Mouse (Mus musculus): Measurements from ENCODE around the gene Zfp651. TPM values are rescaled to one million over a fixed set of nuclear protein-coding genes. Genes with fewer than 3 reads are reported as not detected.

Gene Zfp651
- total RNA-seq, 1 experiment: 8.0 TPM

- Histone ChIP-seq H3K4me3 (ENCODE audit: insufficient read depth in 1 of 2, low read depth in 1 of 2, low read length in 2 of 2, poor library complexity in 1 of 2, severe bottlenecking in 1 of 2) (no peak overlapping the region), H3K36me3 (ENCODE audit: control insufficient read depth, insufficient read depth, low read length, poor library complexity, severe bottlenecking) (peaks cover 5% of the 10 kb centered on the region; the same call in 1 of the 2 replicates), H3K4me1 (ENCODE audit: control insufficient read depth in 2 of 2, insufficient read depth in 2 of 2, low read length in 2 of 2, poor library complexity in 1 of 2) (peaks cover 0 to 24% of the 10 kb centered on the region in 2 experiments; a peak in 2 of 4 replicates), H3K9ac (ENCODE audit: insufficient read depth, low read depth, low read length, poor library complexity, severe bottlenecking) (no peak overlapping the region), H3K27ac (ENCODE audit: insufficient read depth, low read depth, low read length, poor library complexity, severe bottlenecking) (no peak overlapping the region), H3K9me3 (ENCODE audit: control insufficient read depth, insufficient read depth, low read depth, low read length) (no peaks in the 10 kb centered on the region)
- in situ Hi-C loops (cut with MboI; ENCODE audit: low sequenced_read_pairs in 2 of 2, unreplicated experiment in 2 of 2): no loop called here
- no peak for TF ChIP-seq MAFK (IDR thresholded peaks at IDR 0.05; ENCODE audit: insufficient read depth, low read depth, low read length)
- no peak for TF ChIP-seq HCFC1 (IDR thresholded peaks at IDR 0.05; ENCODE audit: borderline replicate concordance, insufficient read depth, low read length)
- no peak for TF ChIP-seq ZC3H11A (IDR thresholded peaks at IDR 0.05; ENCODE audit: borderline replicate concordance, low read depth, low read length)
- no peak for TF ChIP-seq ZNF384 (IDR thresholded peaks at IDR 0.05; ENCODE audit: low read depth, low read length)
- no peak for TF ChIP-seq CHD2 (IDR thresholded peaks at IDR 0.05; ENCODE audit: low read depth, low read length)
- no peak for DNase-seq (ENCODE audit: low read depth, low spot score)
Observed at GRCm38 (mm10) chr9:121763716-121764115, 4.6 kb downstream of the Zfp651 start.

GRCm38 (mm10) chr9:121765166-121765855 lies 6.2 kb downstream of the Zfp651 start:
- H3K27ac ChIP-seq (ENCODE audit: insufficient read depth, low read depth, low read length, poor library complexity, severe bottlenecking): no peak overlapping the region
- H3K36me3 ChIP-seq (ENCODE audit: control insufficient read depth, insufficient read depth, low read length, poor library complexity, severe bottlenecking): peaks cover 5% of the 10 kb centered on the region; the same call in 1 of the 2 replicates
- no peak overlapping the region for H3K9ac ChIP-seq (ENCODE audit: insufficient read depth, low read depth, low read length, poor library complexity, severe bottlenecking)
- in situ Hi-C loops (cut with MboI; ENCODE audit: low sequenced_read_pairs in 2 of 2, unreplicated experiment in 2 of 2): no loop called here
- peaks cover 0 to 25% of the 10 kb centered on the region in 2 experiments; a peak in 2 of 4 replicates for H3K4me1 ChIP-seq (ENCODE audit: control insufficient read depth in 2 of 2, insufficient read depth in 2 of 2, low read length in 2 of 2, poor library complexity in 1 of 2)
- no peak for TF ChIP-seq CHD2 (IDR thresholded peaks at IDR 0.05; ENCODE audit: low read depth, low read length)
- no peak for TF ChIP-seq MAFK (IDR thresholded peaks at IDR 0.05; ENCODE audit: insufficient read depth, low read depth, low read length)
- no peak for TF ChIP-seq ZC3H11A (IDR thresholded peaks at IDR 0.05; ENCODE audit: borderline replicate concordance, low read depth, low read length)
- DNase-seq (ENCODE audit: low read depth, low spot score): no peak
- H3K9me3 ChIP-seq (ENCODE audit: control insufficient read depth, insufficient read depth, low read depth, low read length): no peaks in the 10 kb centered on the region
- no peak overlapping the region for H3K4me3 ChIP-seq (ENCODE audit: insufficient read depth in 1 of 2, low read depth in 1 of 2, low read length in 2 of 2, poor library complexity in 1 of 2, severe bottlenecking in 1 of 2)

DNA sequence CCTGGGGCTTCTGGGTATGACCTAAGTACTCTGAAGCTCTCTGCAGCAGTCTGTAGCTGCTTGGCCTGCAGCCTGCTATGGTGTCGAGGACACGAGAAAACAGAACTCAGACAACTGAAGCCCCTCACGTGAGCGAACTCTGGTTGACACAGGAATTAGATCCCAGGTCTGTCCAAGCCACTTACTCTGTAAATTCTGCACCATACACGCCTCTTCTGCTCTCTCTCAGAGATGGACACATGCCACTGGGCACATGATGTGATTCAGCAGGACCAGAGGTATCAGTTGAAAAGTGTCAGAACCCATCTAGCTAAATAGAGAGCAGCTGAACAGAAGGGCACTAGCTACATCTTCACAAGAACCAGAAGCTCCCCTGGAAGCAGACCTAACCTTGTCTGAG lies 13.3 kb downstream of the Zfp651 start:
- Histone ChIP-seq H3K27ac (ENCODE audit: insufficient read depth, low read depth, low read length, poor library complexity, severe bottlenecking) (no peak overlapping the region), H3K9ac (ENCODE audit: insufficient read depth, low read depth, low read length, poor library complexity, severe bottlenecking) (no peak overlapping the region), H3K4me1 (ENCODE audit: control insufficient read depth in 2 of 2, insufficient read depth in 2 of 2, low read length in 2 of 2, poor library complexity in 1 of 2) (peaks cover 0 to 7% of the 10 kb centered on the region in 2 experiments; a peak in 1 of 4 replicates), H3K4me3 (ENCODE audit: insufficient read depth in 1 of 2, low read depth in 1 of 2, low read length in 2 of 2, poor library complexity in 1 of 2, severe bottlenecking in 1 of 2) (no peak overlapping the region), H3K36me3 (ENCODE audit: control insufficient read depth, insufficient read depth, low read length, poor library complexity, severe bottlenecking) (peaks cover 2% of the 10 kb centered on the region; the same call in 1 of the 2 replicates), H3K9me3 (ENCODE audit: control insufficient read depth, insufficient read depth, low read depth, low read length) (no peaks in the 10 kb centered on the region)
- in situ Hi-C loops (cut with MboI; ENCODE audit: low sequenced_read_pairs in 2 of 2, unreplicated experiment in 2 of 2): no loop called here
- TF ChIP-seq CHD2 (IDR thresholded peaks at IDR 0.05; ENCODE audit: low read depth, low read length) (no peak), ZNF384 (IDR thresholded peaks at IDR 0.05; ENCODE audit: low read depth, low read length) (no peak), MAFK (IDR thresholded peaks at IDR 0.05; ENCODE audit: insufficient read depth, low read depth, low read length) (no peak), HCFC1 (IDR thresholded peaks at IDR 0.05; ENCODE audit: borderline replicate concordance, insufficient read depth, low read length) (no peak), ZC3H11A (IDR thresholded peaks at IDR 0.05; ENCODE audit: borderline replicate concordance, low read depth, low read length) (no peak)
- DNase-seq (ENCODE audit: low read depth, low spot score): no peak

DNA sequence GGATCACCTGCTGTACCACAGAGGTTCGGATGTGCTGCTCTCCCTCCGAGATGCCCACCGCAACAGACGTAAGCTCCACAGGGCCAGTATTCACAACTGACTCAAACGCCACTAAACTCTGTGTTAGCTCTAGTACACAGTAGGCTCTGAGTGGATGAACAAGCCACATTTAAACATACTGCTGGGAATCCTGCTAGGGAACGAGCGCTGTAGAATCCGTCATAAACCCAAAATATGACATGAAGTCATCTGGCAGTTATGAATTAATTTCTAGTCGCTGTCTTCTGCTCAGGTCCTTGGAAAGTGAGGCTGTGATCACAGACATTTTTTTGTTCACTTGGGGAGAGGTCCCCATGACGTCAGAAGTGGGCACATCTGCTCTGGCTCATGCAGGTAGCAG lies 16.8 kb downstream of the Zfp651 start:
- Histone ChIP-seq H3K9me3 (ENCODE audit: control insufficient read depth, insufficient read depth, low read depth, low read length) (no peaks in the 10 kb centered on the region), H3K4me3 (ENCODE audit: insufficient read depth in 1 of 2, low read depth in 1 of 2, low read length in 2 of 2, poor library complexity in 1 of 2, severe bottlenecking in 1 of 2) (no peak overlapping the region), H3K27ac (ENCODE audit: insufficient read depth, low read depth, low read length, poor library complexity, severe bottlenecking) (no peak overlapping the region), H3K36me3 (ENCODE audit: control insufficient read depth, insufficient read depth, low read length, poor library complexity, severe bottlenecking) (no peaks in the 10 kb centered on the region), H3K9ac (ENCODE audit: insufficient read depth, low read depth, low read length, poor library complexity, severe bottlenecking) (no peak overlapping the region), H3K4me1 (ENCODE audit: control insufficient read depth in 2 of 2, insufficient read depth in 2 of 2, low read length in 2 of 2, poor library complexity in 1 of 2) (peaks cover 0 to 4% of the 10 kb centered on the region in 2 experiments; a peak in 1 of 4 replicates)
- TF ChIP-seq HCFC1 (IDR thresholded peaks at IDR 0.05; ENCODE audit: borderline replicate concordance, insufficient read depth, low read length) (no peak), ZNF384 (IDR thresholded peaks at IDR 0.05; ENCODE audit: low read depth, low read length) (no peak), ZC3H11A (IDR thresholded peaks at IDR 0.05; ENCODE audit: borderline replicate concordance, low read depth, low read length) (no peak), CHD2 (IDR thresholded peaks at IDR 0.05; ENCODE audit: low read depth, low read length) (no peak), MAFK (IDR thresholded peaks at IDR 0.05; ENCODE audit: insufficient read depth, low read depth, low read length) (no peak)
- in situ Hi-C loops (cut with MboI; ENCODE audit: low sequenced_read_pairs in 2 of 2, unreplicated experiment in 2 of 2): no loop called here
- no peak for DNase-seq (ENCODE audit: low read depth, low spot score)
